Mouse (Mus musculus) kidney, embryonic 16.5 days (tissue): ENCODE data around the gene Unc5c. TPM values are rescaled to one million over a fixed set of nuclear protein-coding genes. Genes with fewer than 3 reads are reported as not detected.

Experiments
- ATAC-seq: fragments of 200-750 bp; cut with Nextera tagmentation; 2 replicates; pipeline ENCODE4 v1.8.0; 2017; ENCODE audit warnings: moderate TSS enrichment; ENCODE audit not compliant: low FRiP score, low TSS enrichment
- H3K27ac ChIP-seq: fragments of 300-500 bp; sonication (generic); 2 replicates; pipeline ENCODE4 v1.5.1; 2014; ENCODE audit warnings: low read length
- H3K27me3 ChIP-seq: fragments of 300-500 bp; sonication (generic); 2 replicates; pipeline ENCODE4 v1.6.1; 2014; ENCODE audit warnings: low read length, control low read depth, mixed read lengths; ENCODE audit not compliant: insufficient read depth
- H3K36me3 ChIP-seq: fragments of 300-500 bp; sonication (generic); 2 replicates; pipeline ENCODE4 v1.6.1; 2014; ENCODE audit warnings: low read length, control low read depth, mixed read lengths; ENCODE audit not compliant: insufficient read depth
- H3K4me1 ChIP-seq: fragments of 300-500 bp; sonication (generic); 2 replicates; pipeline ENCODE4 v1.6.1; 2014; ENCODE audit warnings: low read length, control low read depth, mixed read lengths; ENCODE audit not compliant: insufficient read depth
- H3K4me2 ChIP-seq: fragments of 300-500 bp; sonication (generic); replicated peaks from 2 replicates; pipeline ENCODE4 v1.6.1; 2014; ENCODE audit warnings: low read depth, low read length
- H3K4me3 ChIP-seq: fragments of 300-500 bp; sonication (generic); 2 replicates; pipeline ENCODE4 v1.5.1; 2014; ENCODE audit warnings: mild to moderate bottlenecking, low read length
- H3K9ac ChIP-seq: fragments of 300-500 bp; sonication (generic); replicated peaks from 2 replicates; pipeline ENCODE4 v1.6.1; 2014; ENCODE audit warnings: low read length
- H3K9me3 ChIP-seq: fragments of 300-500 bp; sonication (generic); 2 replicates; pipeline ENCODE4 v1.6.1; 2016; ENCODE audit warnings: low read length, control low read depth
- WGBS: fragments of 180-500 bp; shearing (Covaris S2); extraction: QIAGEN DNeasy Blood & Tissue Kit; methylation state at CpG from one replicate; pipeline ENCODE4 v1.1.7; 2014; 5-methylcytosine and 5-hydroxymethylcytosine counted together
- polyA plus RNA-seq: library from polyadenylated mRNA; unstranded; fragments of >200 nt; fragmentation: Nextera tagmentation; extraction: Ambion mirVana; gene quantifications from 2 replicates; pipeline ENCODE4 v1.2.1, GENCODE M21; 2015

Unc5c gene
- polyA plus RNA-seq, 1 experiment from 2014 or later, result 20.8 TPM

DNA sequence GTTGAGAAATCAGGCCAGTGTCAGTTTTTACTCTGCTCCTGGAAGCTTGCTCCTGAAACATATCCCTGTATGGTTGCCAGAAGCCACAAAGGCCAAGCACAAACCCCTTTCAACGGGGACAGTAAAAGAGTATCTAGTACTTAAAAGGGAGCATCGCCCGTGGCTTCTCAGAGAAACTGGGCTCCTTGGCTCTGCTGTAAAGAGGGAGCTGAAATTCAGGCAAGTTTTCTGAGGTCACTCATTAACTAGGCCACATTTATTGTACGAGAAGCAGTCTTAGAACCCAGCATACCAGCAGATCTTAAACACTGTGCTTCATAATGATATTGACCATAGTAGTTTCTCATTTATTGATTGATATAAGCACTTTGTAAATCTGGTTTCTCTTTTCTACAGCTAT, 317.5 kb downstream of the Unc5c start:
- peak; percentile 76; the same call in 1 of the 2 replicates for ATAC-seq
- no peaks in the 10 kb centered on the region for H3K36me3 ChIP-seq
- WGBS, result 57% methylated on average over 4 of the region's 4 CpGs

DNA sequence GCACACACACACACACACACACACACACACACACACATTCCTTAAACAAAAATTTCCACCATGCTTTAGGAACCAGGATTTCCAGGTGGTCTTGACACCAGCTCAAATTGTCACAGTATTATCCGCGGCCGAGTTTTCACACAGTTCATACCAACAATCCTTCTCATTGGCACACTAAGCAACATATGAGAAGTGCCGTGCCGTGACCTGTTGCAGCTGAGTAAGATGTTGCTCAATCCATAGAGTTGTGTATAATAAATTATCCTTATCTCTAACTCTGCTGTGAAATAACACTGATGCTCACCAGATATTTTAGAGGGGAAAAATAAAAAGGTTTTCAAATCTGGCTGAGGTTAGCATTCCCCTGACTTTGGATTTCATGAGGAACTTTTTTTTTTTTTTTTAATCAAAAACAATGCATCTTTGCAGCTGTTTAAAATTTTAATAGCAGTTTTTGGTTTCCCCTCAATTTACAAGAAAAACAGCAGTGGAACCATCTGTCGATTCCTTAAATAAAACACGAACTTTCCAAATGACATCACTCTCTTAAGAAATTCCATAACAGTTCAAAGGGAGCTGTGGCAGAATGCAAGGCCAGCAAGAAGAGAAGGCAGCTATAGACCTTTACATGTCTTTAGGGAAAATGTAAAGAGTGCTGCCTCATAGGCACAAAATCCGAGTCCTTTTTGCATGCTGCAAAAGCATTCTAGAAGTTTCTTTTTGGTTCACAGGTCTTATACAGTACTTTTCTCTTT, 326.2 kb downstream of the Unc5c start:
- Histone ChIP-seq H3K27ac (no peak overlapping the region), H3K9ac (no peak overlapping the region), H3K4me2 (no peak overlapping the region), H3K36me3 (0 out of 2 replicates have a peak, but pooled peaks cover 4% of the 10 kb centered on the region), H3K27me3 (no peaks in the 10 kb centered on the region), H3K9me3 (no peaks in the 10 kb centered on the region), H3K4me1 (no peaks in the 10 kb centered on the region), H3K4me3 (no peak overlapping the region)
- 77% methylated on average over 8 of the region's 8 CpGs for WGBS
- no peak for ATAC-seq

More for the DNA sequence above, 317.5 kb downstream of the Unc5c start:
- no peak overlapping the region for H3K4me3 ChIP-seq
- H3K4me2 ChIP-seq, result no peak overlapping the region
- H3K27ac ChIP-seq, result no peak overlapping the region
- peaks cover 15% of the 10 kb centered on the region for H3K4me1 ChIP-seq
- H3K27me3 ChIP-seq, result no peaks in the 10 kb centered on the region
- H3K9me3 ChIP-seq, result no peaks in the 10 kb centered on the region
- no peak overlapping the region for H3K9ac ChIP-seq

DNA sequence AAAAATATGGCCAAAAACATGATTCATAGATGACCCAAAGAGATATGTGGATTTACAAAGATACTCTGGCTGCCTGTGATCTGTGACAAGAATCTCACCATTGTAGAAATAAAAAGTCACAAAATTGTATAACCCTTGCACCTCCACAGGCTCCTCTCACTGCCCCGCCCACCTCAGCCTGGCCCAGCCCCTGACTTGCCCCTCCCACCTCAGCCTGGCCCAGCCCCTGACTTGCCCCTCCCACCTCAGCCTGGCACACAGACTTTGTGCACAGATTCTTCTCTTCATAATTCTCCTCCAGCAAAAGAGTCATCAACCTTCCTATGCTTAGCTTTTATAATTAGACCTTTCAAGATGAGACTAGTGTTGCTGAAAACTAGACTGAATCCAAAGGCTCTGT, 327.1 kb downstream of the Unc5c start:
- H3K4me2 ChIP-seq, result no peak overlapping the region
- no peaks in the 10 kb centered on the region for H3K4me1 ChIP-seq
- ATAC-seq, result 0 out of 2 replicates have a peak, but pooled peaks have one; percentile 59
- no peaks in the 10 kb centered on the region for H3K9me3 ChIP-seq
- H3K4me3 ChIP-seq, result no peak overlapping the region
- no peak overlapping the region for H3K27ac ChIP-seq
- H3K27me3 ChIP-seq, result no peaks in the 10 kb centered on the region
- 100% methylated on average over 1 of the region's 1 CpGs for WGBS
- H3K9ac ChIP-seq, result no peak overlapping the region
- 0 out of 2 replicates have a peak, but pooled peaks cover 4% of the 10 kb centered on the region for H3K36me3 ChIP-seq

DNA sequence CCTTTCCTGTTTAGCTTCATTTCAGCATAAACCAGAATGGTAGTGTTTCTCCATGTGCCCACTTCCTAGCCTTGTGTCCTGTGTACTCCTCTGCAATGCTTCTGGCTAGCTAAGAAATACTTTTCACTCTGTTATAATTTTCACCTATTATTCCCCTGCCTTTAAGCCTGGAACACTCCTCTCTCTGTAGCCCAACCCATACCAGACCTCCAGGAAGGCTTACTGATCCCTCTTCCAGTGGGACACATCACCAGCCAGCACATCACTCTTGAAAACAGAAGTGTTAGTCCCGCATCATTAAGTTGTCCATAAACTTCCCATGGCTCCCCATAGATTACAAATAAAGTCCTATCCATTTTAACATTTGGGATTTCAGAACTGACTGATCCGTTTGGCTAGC, 328.7 kb downstream of the Unc5c start:
- ATAC-seq, result no peak
- Histone ChIP-seq H3K36me3 (0 out of 2 replicates have a peak, but pooled peaks cover 4% of the 10 kb centered on the region), H3K4me3 (no peak overlapping the region), H3K9ac (no peak overlapping the region), H3K27ac (no peak overlapping the region), H3K27me3 (no peaks in the 10 kb centered on the region), H3K9me3 (no peaks in the 10 kb centered on the region), H3K4me1 (no peaks in the 10 kb centered on the region), H3K4me2 (no peak overlapping the region)
- 69% methylated on average over 2 of the region's 2 CpGs for WGBS

DNA sequence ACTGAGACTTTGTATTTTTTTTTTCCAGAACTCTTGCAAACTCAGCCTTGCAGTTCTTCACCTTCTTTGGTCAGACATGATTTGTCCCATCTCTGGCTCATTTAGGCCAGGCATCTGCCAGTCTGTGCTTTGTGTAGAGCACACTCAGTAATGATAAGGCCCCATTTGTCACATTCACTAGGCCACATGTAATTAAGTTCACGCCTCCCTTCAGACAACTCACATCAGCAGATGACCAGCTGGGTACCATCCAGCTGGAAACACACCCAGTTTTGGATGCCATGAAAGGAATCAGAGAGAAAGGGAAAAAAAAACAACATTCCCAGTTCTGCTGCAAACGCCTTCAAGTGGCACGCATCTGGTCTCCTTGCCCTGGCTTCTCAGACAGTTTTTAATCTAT, 329.4 kb downstream of the Unc5c start:
- no peaks in the 10 kb centered on the region for H3K4me1 ChIP-seq
- 64% methylated on average over 3 of the region's 3 CpGs for WGBS
- H3K36me3 ChIP-seq, result 0 out of 2 replicates have a peak, but pooled peaks cover 4% of the 10 kb centered on the region
- H3K4me3 ChIP-seq, result no peak overlapping the region
- H3K27me3 ChIP-seq, result no peaks in the 10 kb centered on the region
- no peak overlapping the region for H3K4me2 ChIP-seq
- no peak for ATAC-seq
- no peak overlapping the region for H3K9ac ChIP-seq
- H3K9me3 ChIP-seq, result no peaks in the 10 kb centered on the region
- H3K27ac ChIP-seq, result no peak overlapping the region

DNA sequence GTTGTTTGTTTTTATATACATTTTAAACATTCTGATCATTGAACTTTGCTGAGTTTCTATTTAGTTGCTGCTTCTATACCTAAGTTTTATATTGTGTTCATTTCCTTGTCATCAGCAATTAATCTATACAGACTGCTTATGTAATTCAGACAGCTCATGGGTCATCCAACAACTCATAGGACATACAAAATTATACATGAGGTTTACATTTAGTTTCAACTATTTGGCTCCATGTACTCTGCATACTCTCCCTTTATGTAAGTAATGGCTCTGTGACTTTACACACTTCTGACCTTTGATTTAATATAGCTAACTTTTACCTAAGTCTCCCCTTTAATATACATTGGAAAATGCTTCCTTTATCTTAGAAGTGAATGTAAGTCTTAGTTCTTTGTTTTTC, 332.4 kb downstream of the Unc5c start:
- no peaks in the 10 kb centered on the region for H3K9me3 ChIP-seq
- H3K27ac ChIP-seq, result no peak overlapping the region
- H3K36me3 ChIP-seq, result peaks cover 6% of the 10 kb centered on the region; the same call in 1 of the 2 replicates
- no peaks in the 10 kb centered on the region for H3K4me1 ChIP-seq
- H3K4me2 ChIP-seq, result no peak overlapping the region
- no peak for ATAC-seq
- H3K9ac ChIP-seq, result no peak overlapping the region
- H3K27me3 ChIP-seq, result no peaks in the 10 kb centered on the region
- no peak overlapping the region for H3K4me3 ChIP-seq

DNA sequence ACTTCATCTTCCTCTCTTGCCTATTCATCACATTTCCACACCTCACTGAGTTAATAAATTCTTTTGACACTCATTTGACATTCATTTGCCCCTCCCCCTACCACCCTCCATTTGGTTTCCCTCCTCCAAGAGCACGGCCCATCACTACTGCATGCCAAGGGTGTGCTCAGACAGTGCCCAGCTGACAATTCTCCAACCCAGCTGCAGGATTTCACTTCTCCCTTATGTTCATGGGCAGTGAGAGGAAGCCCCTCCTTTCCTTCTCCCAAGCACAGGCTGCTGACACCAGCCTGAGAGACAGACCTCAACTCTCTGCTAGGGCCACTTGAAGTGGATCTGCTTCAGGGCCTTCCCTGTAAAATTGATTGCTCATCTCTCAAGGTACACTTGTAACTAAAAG, 332.8 kb downstream of the Unc5c start:
- H3K9ac ChIP-seq, result no peak overlapping the region
- no peak overlapping the region for H3K27ac ChIP-seq
- ATAC-seq, result peak; percentile 35; the same call in 1 of the 2 replicates
- peaks cover 6% of the 10 kb centered on the region; the same call in 1 of the 2 replicates for H3K36me3 ChIP-seq
- no peak overlapping the region for H3K4me2 ChIP-seq
- H3K9me3 ChIP-seq, result no peaks in the 10 kb centered on the region
- WGBS, result 16% methylated on average over 1 of the region's 1 CpGs
- no peaks in the 10 kb centered on the region for H3K4me1 ChIP-seq
- no peaks in the 10 kb centered on the region for H3K27me3 ChIP-seq
- no peak overlapping the region for H3K4me3 ChIP-seq

DNA sequence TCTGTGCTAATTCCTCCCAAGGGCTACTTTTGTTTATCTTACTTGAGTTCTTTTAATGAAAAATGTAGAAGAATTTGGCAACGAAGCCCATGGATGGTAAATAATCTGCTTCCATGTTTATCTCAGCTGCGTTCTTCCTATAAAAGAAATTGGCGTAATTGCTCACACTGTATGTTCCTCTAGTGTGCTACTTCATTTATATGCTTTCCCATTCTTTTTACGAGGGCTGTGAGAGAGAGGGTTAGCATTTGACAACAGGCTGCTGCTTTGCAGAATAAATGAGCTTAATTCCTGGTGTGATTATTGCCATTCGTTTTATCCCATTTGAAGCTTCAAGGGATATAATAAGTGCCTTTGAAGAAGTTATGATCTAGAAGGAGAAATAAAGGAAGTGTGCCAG, 339.1 kb downstream of the Unc5c start:
- no peak overlapping the region for H3K27ac ChIP-seq
- no peaks in the 10 kb centered on the region for H3K27me3 ChIP-seq
- 80% methylated on average over 5 of the region's 5 CpGs for WGBS
- H3K4me3 ChIP-seq, result no peak overlapping the region
- H3K4me1 ChIP-seq, result no peaks in the 10 kb centered on the region
- H3K36me3 ChIP-seq, result peaks cover 6% of the 10 kb centered on the region; the same call in 1 of the 2 replicates
- no peak for ATAC-seq
- H3K9ac ChIP-seq, result no peak overlapping the region
- H3K9me3 ChIP-seq, result no peaks in the 10 kb centered on the region
- H3K4me2 ChIP-seq, result no peak overlapping the region

DNA sequence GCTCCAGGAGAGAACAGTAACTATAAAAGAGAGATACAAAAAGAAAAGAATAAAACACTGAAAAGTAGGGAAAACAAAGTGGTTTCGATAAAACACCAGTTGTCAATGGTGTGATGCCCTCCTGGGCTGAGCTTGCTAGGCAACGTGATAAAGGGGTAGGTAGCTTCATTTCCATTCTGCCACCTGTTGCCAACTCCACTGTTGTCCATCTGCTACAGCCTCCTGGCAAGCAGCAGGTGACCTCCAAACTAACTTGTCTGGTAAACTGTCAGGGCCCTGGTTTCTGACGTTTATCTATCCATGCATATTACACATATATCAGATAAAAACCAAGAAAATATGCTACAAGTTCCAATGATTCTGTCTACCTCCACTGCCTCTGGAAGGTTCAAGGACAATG, 344.6 kb downstream of the Unc5c start:
- no peak overlapping the region for H3K27ac ChIP-seq
- H3K9me3 ChIP-seq, result no peaks in the 10 kb centered on the region
- no peak overlapping the region for H3K4me3 ChIP-seq
- H3K9ac ChIP-seq, result no peak overlapping the region
- no peak for ATAC-seq
- H3K36me3 ChIP-seq, result no peaks in the 10 kb centered on the region
- H3K27me3 ChIP-seq, result no peaks in the 10 kb centered on the region
- H3K4me2 ChIP-seq, result no peak overlapping the region
- 73% methylated on average over 3 of the region's 3 CpGs for WGBS
- no peaks in the 10 kb centered on the region for H3K4me1 ChIP-seq

DNA sequence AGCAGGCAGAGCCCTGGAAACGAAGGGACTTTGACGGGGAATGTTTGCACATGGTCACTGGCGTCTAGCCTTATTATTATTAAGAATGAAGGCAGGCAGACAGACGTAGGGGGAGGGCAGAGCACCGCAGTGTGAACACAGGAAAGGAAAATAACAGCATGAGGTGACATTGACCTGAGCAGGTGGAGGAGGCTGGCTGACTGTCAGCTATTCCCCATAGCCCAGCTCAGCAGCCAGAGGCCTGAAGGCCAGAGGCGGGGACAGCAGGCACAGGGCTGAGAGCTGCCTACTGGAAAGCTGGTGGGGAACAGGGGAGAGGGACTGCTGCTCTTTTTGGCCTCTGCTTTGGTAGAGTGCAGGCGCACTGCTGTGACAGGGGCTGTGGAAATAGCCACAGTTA, 345.9 kb downstream of the Unc5c start:
- Histone ChIP-seq H3K9ac (no peak overlapping the region), H3K4me2 (no peak overlapping the region), H3K36me3 (no peaks in the 10 kb centered on the region), H3K27me3 (no peaks in the 10 kb centered on the region), H3K9me3 (no peaks in the 10 kb centered on the region), H3K4me1 (no peaks in the 10 kb centered on the region), H3K27ac (no peak overlapping the region), H3K4me3 (no peak overlapping the region)
- ATAC-seq, result peak; percentile 42; the same call in 1 of the 2 replicates
- 46% methylated on average over 7 of the region's 7 CpGs for WGBS
